Mouse (Mus musculus): ENCODE results near the gene Trhr2.

Gene Trhr2

DNA sequence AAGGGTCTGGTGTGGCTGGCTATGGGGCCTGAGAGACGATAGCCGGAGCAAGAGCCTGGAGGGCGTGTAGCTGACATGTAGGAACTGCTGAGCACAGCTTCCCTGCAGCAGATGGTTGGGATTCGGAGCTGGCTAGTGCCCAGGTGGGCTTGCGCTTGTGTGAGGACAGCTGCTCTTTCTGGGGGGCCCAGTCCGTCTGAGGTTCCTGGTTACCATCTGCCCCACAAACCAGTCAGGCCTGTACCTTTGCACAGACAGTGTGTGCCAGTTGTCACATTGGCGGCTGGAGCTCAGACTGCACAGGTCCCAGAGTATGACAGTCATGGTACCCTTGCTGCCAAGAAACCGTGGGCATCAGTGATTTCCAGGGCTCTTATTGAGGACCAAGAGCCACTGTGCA is 52.7 kb downstream of the Trhr2 start:
- DNase-seq (ENCODE audit: low read depth, low spot score): no peak

All from skeletal muscle tissue, adult 2 months (tissue).